Mouse (Mus musculus) CD4-positive naive resting alpha-beta T cell, adult 76 days (primary cell): Measurements from ENCODE around the gene Nutm1. TPM values are rescaled to one million over a fixed set of nuclear protein-coding genes. Genes with fewer than 3 reads are reported as not detected.

Experiments
- total RNA-seq: library from RNA; stranded (reverse); gene quantifications from one replicate; pipeline ENCODE4 v1.2.4, GENCODE M21; 2023

The Nutm1 gene
- not detected for total RNA-seq

DNA sequence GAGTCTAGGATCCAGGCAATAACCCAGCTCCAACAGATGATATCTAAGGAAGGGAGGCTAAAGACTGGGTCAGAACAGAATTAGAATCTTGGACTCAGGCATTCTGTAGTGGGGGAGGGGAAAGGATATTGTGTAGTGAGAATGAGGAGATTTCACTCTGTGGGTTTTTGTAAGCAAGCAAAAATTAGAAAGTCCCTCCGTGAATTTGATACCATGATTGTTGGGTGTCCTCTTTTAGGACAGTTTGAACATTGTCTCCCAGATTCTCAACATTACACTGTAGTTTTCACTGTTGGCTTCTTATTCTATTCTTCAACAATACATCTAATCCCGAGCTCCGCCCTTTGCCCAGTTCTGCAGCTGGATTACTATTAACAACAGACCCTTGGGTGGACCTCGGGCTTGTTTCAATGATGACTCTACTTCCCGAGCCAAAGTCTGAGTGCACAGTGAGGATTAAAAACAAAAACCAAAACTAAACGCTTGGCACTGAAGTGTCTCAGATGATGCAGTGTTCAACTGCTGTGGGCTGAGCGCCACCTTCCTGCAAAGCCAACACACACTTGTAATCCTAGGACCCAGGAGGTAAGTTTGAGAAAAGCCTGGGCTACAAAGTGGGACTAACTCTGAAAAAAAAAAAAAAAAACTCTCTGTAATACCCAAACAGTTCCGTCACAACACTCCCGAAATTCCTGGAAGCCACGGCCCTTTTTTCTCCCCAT is at the start of gene Nutm1:
Gene Nutm1 (minus strand): TSS at position 51 of the 722 bp plus-strand sequence.

DNA sequence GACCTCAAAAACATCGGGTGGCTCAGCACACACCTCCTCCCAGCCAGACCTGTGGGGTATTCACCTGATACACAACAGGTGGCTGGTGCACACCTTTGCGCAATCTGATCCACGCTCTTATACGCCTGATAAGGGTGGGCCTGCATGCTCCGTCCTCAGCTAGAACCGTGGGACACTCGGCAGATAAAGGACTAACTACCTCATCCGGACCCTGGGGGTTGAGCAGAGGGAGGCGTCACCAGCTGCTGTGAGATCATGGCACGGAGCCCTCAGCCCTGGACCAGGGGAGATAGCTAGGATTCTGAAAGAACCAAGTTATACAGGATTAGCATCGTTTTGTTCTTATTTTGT is 7.1 kb upstream of the Nutm1 start, which contains the start of gene Gm21985:
Gene Gm21985 (plus strand): TSS at position 73 of the 351 bp plus-strand sequence.

DNA sequence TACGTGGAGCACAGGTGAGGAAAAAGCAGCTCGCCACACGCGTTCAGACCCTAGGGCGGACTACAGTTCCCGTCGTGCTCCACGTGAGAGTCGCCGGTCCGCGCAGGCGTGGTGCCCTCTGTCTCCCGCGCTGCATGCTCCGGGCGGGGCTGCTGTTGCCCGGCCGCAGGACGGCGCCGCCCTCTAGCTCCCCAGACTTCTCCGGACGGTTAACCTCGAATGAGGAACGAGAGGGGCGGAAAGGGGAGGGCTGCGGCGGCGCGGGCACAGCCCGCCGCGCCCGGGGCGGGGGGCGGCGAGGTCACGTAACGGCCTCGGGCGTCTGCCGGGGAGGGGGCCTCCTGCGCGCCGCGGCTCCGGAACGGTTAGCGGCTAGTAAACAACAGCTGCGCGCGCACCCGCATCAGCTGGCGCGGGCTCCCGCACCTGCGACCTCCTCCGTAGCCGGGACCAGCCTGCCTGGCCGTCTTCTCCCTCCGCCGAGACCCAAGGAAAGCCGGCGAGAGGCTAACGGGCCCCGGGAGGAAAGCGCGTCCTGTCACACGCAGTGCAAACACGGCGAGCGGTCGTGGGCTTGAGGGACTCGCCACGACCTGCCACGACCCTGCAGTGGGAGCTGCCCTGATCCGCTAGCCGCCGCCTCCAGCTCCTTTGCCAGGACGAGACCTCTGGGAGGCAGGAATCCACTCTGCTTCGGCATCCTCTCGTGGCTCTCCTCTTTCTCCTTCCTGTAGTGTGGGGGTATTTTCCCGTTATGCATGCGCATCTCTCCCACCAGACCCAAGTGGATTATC is 6.6 kb upstream of the Nutm1 start, which contains the start of gene Slc12a6:
Gene Slc12a6 (plus strand): TSS at position 378 of the 794 bp plus-strand sequence.

DNA sequence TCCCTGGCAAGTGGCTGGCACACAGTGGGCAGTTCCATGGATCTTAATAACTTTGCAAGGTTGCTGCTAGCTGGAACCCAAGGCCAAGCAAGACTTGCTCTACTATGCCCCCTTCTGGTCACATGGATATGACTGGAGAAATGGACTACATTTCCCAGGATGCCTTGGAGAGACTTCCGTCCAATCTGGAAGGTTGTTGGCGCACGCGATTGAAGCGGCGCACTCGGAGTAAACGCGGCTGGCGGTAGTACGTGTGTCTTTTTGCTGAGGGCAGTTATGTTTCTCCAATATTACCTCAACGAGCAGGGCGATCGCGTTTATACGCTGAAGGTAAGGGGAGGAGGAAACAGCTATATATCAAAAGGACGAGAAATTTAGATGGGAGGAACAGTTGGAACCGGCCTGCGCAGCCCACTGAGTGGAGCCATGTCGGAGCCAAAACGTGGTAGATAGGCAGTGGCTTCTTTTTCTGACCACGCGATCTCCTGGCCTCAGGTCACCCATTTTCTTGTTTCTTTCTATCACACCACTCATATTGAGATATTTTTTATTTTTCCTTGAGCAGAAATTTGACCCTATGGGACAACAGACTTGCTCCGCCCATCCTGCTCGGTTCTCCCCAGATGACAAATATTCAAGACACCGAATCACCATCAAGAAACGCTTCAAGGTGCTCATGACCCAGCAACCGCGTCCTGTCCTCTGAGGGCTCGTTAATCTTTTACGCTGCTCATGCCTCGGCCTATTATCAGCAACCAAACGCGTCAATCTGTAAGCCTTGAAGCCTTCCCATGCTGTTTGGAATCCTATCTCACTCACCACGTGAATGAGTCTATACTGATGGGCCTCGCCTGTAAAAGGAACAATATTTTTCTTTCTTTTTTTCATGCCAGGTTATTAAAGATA is 2.9 kb upstream of the Nutm1 start, which contains the start of gene Nop10:
Gene Nop10 (plus strand): TSS at position 179 of the 906 bp plus-strand sequence.

DNA sequence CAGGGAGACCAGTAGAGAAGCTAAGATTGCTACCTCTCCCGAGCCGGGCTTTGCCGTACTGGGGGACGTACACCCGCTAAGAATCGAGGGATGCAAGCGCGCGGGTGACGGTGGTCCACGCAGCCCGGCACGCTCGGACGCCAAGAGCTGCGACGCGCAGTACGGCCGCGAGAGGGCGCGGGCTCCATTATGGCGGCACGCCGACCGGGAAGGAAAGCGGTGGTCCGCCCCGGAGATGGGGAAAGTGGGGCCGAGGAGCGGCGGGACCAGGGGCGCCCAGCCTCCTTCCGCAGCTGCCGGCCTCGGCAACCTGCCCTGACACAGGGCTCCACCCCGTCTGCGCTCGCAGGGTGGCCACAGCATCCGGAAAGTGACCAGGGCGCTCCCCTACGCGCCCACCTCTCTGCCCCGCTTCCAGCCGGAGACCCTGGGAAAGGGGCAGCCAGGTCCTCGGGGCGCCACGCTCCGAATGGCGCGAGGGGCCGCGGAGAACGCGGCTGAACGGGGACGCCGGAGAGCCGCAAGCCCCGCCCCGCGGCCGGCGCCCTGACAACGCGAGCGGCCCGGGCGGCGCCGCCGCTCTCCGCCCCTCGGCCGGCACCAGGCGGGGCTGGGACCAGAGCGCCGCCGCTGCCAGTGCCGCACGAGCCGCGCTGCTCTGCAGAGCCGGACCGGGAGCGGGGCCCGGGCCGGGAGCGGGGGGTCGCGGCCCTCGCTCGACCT is 19.7 kb downstream of the Nutm1 start, which contains the start of gene Lpcat4:
Gene Lpcat4 (plus strand): TSS at position 257 of the 723 bp plus-strand sequence.

Other genes with a start within 250 kb of the Nutm1 start
- gene Olfr1310, start 246.6 kb downstream of the Nutm1 start, total RNA-seq: not detected
- not detected for gene Olfr1311, start 234.9 kb downstream of the Nutm1 start, total RNA-seq
- gene Olfr1312, start 209.1 kb downstream of the Nutm1 start, total RNA-seq: not detected
- gene Olfr1313, start 181.4 kb downstream of the Nutm1 start, total RNA-seq: not detected
- gene Olfr1314, start 162.5 kb downstream of the Nutm1 start, total RNA-seq: not detected
- gene Olfr1315-ps1, start 143.9 kb downstream of the Nutm1 start, total RNA-seq: not detected
- gene Olfr1316, start 124.3 kb downstream of the Nutm1 start, total RNA-seq: not detected
- not detected for gene Olfr1317, start 119.0 kb downstream of the Nutm1 start, total RNA-seq
- not detected for gene Olfr1318, start 105.1 kb downstream of the Nutm1 start, total RNA-seq
- gene Lpcat4, start 19.8 kb downstream of the Nutm1 start, total RNA-seq: 43.4 TPM
- 57.4 TPM for gene Nop10, start 2.6 kb upstream of the Nutm1 start, total RNA-seq
- 126 TPM for gene Slc12a6, start 6.5 kb upstream of the Nutm1 start, total RNA-seq
- gene Gm21985, start 7.0 kb upstream of the Nutm1 start, total RNA-seq: 0.50 TPM
- 32.6 TPM for gene Emc4, start 108.7 kb upstream of the Nutm1 start, total RNA-seq
- 15.2 TPM for gene Katnbl1, start 119.9 kb upstream of the Nutm1 start, total RNA-seq
- 15.3 TPM for gene Emc7, start 195.7 kb upstream of the Nutm1 start, total RNA-seq
- gene Chrm5, start 221.5 kb upstream of the Nutm1 start, total RNA-seq: not detected
- gene Aven, start 233.7 kb upstream of the Nutm1 start, total RNA-seq: 64.0 TPM